Mouse (Mus musculus) megakaryocyte, embryonic 14.5 days (primary cell): ENCODE data around the gene Fcgr3.

Source experiments
- FLI1 ChIP-seq: IDR thresholded peaks from 2 replicates; pipeline ENCODE4 v1.6.1; 2012; ENCODE audit warnings: low read length, inconsistent platforms, mixed read lengths
- GATA1 ChIP-seq: IDR thresholded peaks from 3 replicates; pipeline ENCODE4 v1.6.1; 2012; ENCODE audit warnings: mixed read lengths, low read length, inconsistent platforms, borderline replicate concordance

DNA sequence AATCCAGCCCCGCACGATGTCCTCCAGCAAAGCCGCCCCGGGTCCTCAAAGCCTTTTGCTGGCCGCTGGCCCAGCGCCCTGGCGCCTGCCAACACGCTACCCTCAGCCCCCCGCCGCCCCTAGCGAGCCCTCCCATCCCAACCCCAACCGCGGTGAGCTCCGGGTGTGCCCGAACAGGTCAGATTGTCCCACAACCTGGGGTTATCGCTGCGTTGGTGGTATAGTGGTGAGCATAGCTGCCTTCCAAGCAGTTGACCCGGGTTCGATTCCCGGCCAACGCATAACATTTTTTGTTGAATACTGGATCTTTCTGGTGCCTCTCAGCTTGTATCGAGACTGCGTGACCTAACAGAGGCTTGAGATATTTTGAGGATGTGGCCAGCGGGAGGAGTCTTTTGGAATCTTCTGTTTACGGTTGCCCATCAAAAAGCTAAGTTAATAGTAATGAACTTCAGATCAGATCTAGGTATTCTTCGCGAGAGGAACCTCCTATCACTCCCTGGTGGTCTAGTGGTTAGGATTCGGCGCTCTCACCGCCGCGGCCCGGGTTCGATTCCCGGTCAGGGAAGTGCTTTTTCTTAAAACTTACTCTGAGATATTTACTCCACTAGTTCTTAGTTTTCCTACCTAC lies 37.9 kb upstream of the Fcgr3 start:
- TF ChIP-seq GATA1: no peak
- no peak for TF ChIP-seq FLI1
